Mouse (Mus musculus) testis, postnatal 14 days (tissue): ENCODE data around the gene Cd63.

ENCODE experiments used
- DNase-seq: peaks from one replicate; pipeline ENCODE4 v3.0.0; 2021; ENCODE audit warnings: low spot score

The Cd63 gene

GRCm38 (mm10) chr10:128904812-128905211 is 4.0 kb downstream of the Cd63 start:
- DNase-seq = no peak

- DNase-seq = no peak
Measured at GRCm38 (mm10) chr10:128908778-128909448, 8.1 kb downstream of the Cd63 start.

- DNase-seq = peak; percentile 84
Measured at GRCm38 (mm10) chr10:128909567-128910028, 8.8 kb downstream of the Cd63 start.

- peak; percentile 60 for DNase-seq
Measured at GRCm38 (mm10) chr10:128910066-128910841, 9.5 kb downstream of the Cd63 start.

GRCm38 (mm10) chr10:128911430-128911829 is 10.6 kb downstream of the Cd63 start:
- no peak for DNase-seq

DNA sequence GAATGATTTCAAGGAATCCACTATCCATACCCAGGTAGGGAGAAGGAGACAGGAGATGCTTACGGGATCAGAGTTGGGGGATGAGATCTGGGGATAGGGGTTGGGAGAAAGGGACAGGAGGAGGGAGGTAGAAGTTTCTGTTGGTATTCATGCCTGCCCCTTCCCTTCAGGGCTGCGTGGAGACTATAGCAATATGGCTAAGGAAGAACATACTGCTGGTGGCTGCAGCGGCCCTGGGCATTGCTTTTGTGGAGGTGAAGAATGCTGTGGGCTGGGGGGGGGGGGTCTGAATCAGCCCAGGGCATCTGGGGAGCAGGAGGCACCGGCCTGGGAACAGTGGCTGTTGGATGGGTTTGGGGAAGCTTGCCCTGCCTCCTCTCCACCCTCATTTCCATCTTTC is 11.5 kb downstream of the Cd63 start:
- DNase-seq = no peak

GRCm38 (mm10) chr10:128912791-128913190 is 12.0 kb downstream of the Cd63 start:
- DNase-seq = no peak

DNA sequence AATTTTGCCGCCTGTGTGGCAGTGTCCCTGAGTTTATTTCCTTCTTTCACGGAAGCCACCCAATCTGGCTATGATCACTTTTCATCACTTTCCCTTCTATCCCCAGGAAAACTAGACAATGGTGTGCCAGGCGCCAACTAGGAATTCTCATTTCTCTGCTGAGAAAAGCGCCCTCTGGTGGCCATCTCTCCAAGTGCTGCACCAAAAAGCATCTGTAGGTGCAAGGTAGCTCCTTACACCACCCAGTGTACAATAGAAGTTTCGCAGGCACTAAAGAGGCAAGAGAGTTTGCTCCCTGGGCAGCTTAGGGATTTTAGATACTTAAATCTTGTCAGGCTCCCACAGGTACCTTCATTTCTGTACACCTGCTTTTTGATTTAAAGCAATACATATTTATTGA is 12.4 kb downstream of the Cd63 start:
- peak; percentile 77 for DNase-seq

DNA sequence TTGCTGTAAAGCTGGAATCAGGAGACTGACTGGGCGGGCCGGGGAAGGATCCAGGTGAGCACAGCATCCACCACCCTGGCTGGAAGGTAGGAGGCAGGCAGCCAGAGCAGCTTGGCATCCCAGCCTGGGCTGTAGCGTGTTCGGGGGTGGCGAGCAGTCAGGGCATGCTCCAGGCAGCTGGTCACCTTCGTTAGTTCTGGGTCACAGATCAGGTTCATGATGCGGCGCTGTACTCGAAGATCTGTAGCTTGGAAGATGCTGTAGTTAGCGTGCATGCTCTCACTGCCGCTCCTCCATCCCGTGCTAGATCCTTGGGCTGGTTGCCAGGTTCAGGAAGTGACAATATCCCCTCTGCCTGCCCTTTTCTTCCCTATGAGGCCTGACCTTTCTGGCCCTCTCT is 12.9 kb downstream of the Cd63 start:
- DNase-seq = no peak

DNA sequence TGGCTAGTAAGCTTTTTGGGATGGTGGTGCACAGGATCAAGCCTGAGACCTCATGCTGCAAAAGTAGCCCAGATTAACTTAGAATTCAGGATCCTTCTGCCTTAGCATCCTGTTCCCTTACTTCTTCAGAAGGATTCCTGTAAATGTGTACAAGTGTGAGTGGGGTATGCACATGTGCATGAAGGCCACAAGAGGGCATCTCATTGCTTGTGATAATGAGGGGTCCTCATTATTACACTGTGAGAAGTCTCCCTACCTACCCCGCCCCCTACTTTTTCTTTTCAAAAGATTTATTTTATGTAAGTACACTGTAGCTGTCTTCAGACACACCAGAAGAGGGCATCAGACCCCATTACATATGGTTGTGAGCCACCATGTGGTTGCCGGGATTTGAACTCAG is 14.8 kb downstream of the Cd63 start:
- DNase-seq = no peak

GRCm38 (mm10) chr10:128916665-128917064 is 15.9 kb downstream of the Cd63 start:
- no peak for DNase-seq

DNA sequence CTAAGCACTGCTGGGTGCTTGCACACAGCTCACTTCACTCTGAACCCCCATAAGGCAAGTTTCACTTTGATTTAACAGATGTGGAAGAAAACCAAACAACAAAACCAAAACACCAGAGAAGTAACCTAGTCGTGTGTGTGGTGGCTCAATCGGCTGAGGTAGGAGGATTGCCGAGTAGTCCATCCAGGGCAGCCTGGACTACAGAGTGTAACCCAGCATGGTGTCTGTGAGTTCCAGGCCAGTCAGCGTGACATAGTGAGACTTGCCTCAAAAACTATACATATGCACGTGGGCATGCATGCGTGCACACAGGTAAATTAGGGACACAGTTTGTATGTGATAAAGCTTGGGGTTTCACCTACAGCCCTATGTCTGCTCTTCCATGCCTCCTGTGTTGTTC is 16.6 kb downstream of the Cd63 start:
- DNase-seq = no peak

- no peak for DNase-seq
Measured at GRCm38 (mm10) chr10:128918246-128918645, 17.5 kb downstream of the Cd63 start.

GRCm38 (mm10) chr10:128919203-128919631 is 18.4 kb downstream of the Cd63 start:
- no peak for DNase-seq

DNA sequence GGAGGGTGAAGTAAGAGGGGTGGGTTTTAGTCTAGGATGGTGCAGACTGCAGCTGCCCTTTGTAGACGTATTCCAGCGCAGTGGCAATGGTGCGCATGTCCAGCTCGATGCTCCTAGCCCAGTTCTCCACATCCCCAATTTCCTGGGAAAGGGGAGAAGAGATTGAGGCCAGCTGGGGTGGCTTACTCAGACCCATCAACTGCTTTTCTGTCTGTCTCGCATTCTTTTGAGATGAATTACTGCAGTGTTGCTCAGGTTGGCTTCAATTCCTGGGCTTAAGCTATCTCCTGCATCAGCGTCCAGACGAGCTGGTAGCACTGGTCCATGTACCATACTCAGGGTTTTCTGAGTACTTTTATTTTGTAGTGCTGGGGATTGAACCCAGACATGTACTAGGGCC is 19.2 kb downstream of the Cd63 start:
- no peak for DNase-seq

- no peak for DNase-seq
Measured at GRCm38 (mm10) chr10:128920736-128921161, 20.0 kb downstream of the Cd63 start.

- no peak for DNase-seq
Measured at GRCm38 (mm10) chr10:128921251-128921650, 20.5 kb downstream of the Cd63 start.

DNA sequence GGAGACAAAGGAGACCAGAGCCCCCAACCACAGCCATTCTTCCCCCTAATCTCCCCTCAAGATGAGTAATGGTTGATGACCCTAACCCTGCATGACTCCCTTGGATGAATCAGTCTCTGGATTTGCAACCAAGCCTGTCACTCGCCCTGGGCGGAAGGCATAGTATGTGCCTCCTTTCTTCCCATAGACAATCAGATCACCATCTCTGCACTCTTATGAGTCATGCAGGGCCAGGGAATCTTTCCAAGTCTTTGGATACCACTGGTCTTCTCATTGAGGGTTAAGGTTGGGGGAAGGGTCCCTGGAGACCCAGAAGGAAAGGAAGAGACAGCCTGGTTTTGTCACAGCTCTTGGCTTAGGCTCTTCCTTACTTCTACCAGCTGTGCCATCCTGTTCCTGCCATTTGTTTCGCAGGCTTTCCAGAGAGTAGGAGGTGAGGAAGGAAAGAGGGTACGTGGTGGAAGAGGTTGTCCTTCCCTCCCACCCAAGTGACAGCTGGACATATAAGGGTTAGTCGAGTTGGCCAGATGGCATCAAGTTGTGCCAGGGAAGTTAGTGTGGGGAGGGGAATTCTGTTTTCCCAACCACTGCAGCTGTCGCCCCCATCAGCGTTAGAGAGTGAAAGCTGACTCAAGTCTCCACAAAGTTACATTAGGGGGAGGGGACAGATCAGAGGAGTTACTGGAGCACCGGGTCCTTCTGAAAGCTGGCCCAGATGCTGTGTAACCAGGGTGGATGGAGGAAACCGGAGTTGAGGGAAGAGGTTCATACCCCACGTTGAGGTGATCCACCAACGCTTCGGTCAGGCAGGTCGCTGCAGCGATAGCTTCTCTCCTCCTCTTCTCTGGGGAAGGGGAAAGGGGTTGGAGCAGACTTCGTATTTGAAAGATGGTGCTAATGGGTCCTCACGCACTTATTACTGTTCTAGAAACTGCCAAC is 21.4 kb downstream of the Cd63 start:
- no peak for DNase-seq

DNA sequence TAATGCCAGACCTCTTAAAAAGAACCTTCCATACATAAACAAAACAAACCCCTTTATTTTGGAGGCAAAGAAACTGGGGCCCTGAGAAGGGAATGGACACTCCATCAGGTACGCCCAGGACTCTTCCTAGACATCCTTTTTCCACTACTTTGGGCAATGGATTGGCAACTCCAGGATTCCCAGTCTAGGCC is 21.9 kb downstream of the Cd63 start, which contains the start of gene Rdh5:
Rdh5 (minus strand) TSS at position 67 of the 191 bp plus-strand sequence.
- DNase-seq = no peak

GRCm38 (mm10) chr10:128923013-128923691 is 22.4 kb downstream of the Cd63 start:
- DNase-seq = peak; percentile 93

DNA sequence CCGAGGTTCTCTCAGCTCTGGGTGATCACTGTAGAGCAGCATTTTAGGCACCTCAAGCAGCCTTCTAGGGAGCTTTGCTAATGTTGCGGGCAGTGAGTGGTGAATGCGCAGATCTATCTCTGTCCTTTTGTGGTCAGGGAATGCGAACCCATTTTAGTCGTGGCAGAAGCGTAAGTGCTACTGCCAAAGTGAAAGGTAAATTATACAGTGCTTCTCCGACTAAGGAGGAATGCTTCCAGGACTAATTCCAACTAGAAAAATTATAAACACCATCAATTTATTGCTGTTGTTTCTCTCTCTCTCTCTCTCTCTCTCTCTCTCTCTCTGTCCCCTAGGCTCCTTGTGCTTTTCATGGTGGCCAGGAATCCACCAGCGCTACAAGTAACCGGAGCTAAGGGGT is 23.1 kb downstream of the Cd63 start, which contains the start of gene Bloc1s1:
Bloc1s1 (minus strand) TSS at position 101 of the 400 bp plus-strand sequence.
- no peak for DNase-seq

DNA sequence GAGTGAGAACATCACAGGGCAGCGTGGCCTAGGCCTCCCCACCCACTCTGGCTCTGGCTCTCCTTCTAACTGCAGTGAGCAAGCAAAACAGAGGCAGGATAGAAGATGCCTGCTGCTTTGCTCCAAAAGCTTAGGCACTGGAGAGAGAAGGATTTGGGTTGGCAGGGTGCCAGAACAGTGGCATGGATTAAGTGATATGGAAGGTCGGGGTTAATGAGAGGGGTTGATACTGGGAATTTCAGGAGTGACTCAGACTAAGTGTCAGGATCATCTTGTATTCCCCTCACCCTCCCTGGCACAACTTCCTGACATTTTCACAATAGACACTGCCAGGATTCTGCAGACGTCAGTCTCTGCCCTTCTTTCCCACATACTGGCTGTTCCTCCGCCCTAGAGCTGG is 27.6 kb downstream of the Cd63 start:
- no peak for DNase-seq
